Mouse (Mus musculus): ENCODE measurements at regions not wholly inside any gene's neighbourhood (a gene's known extent, or its start where the extent isn't known, plus 50 kb on each side); places are given as distances from the start of the nearest gene placed in this dataset.

DNA sequence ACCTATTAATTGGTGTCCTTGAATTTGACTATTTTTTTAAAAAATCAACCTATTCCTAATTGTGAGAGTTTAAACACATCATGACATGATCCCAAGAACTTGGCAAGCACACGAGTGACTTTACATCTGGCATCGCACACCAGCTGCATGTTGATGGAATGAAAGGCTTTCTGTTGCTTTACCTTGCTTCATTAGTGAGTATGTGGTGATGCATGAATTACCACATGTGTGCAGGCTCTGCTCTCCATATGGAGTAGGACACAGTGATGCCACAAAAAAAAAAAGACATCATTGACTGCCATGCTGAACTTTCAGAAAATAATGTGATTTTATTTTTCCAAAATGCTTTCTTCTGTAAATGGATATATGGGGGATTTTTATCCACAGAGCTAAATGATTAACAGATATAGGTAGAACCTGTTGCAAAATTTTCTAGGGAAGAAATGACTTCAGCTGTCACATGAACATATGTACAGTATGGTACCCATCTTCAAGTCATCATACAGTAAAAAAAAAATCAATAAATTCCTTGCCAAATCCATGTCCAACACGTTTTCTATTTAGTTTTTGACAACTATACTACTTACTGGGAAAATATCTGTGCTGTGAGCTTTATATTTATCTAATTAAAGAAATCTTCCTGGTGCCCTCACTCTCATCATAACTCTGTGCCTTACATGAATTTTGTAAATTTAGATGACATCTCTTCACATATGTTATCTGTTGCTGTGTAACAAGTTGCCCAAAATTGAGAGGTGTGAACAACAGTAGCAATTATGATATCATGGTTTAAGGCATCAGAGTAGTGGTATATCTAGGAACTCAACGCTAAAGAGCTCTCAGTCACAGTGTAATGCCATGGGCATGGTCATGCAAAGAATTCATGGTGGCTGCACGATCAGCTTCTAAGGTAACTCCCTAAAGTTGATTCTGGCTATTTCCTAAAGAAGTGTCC is 84.0 kb upstream of the Arrdc3 start:
- no peak for DNase-seq (ENCODE audit: low spot score)

DNA sequence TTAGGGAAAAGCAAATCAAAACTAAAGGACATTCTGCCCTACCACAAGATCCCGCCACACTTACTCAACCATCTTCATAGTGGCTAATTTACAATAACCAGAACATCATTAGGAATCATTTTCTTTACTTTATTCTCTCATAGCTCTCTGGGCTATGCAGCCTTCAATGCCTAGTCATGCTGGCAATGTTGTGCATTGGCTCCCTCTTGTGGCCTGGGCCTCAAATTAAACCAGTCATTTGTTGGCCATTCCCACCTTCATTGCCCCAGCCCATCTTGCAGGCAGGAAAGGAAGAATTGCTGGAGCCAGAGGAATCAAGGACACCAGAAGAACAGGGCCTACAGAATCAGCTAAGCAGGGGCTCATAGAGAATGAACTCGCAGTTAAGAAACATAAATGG is 77.0 kb upstream of the Arrdc3 start:
- DNase-seq (ENCODE audit: low spot score): peak; percentile 86

DNA sequence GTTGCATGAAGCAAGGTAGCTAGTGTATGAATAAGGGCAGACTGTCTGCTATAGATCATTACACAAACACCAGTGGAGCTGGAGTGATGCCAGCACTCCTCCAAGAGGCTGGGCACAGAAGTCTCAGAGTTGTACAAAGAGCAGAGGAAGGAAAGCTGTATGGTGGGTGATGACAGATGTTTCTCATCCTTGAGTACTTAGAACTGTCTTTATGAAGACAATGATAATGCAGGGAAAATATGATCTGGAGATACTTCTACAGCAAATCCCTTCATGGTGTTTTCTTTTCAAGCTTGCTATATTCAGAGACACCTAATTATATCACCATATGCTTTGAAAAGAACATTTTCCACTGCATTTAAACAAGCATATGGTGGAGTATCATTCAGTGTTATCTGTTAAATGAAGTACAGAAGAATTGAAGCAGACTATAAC is 56.1 kb upstream of the Arrdc3 start:
- DNase-seq (ENCODE audit: low spot score): no peak
